Mouse (Mus musculus): ENCODE measurements around the gene Mettl9.

DNA sequence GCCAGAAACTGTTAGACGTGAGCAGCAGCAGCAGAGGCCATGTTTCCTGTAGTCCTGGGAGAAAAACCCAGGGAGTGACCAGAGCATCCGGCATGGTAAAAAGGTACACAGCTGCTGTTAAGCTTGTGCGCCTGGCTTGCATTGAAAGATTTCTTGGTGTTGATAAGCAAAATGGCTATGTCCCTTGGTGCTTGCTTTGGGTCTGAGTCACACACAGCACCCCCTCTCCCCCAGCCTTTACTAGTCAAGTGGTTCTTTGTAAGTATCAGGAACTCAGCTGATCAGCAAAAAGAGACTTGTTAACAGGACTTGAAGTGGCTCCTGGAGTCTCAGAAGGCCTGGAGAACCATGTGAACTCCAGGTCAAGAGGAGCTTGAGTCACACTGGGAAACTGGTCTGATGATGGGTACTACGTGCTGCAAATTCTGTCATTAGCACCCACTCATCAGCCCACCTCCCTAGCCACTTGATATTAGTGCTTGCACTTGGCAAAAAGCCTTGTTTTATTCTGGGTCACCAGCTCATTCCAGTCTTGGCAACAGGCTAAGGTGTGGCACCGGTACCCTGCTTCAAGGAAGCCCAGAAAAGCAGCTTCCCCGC is 40.7 kb downstream of the Mettl9 start:
- no peak for TF ChIP-seq ZC3H11A (IDR thresholded peaks at IDR 0.05; ENCODE audit: low read depth, low read length)
- TF ChIP-seq CTCF (conservative IDR thresholded peaks at IDR 0.05 in 1 of 2, IDR thresholded peaks at IDR 0.05 in 1 of 2; ENCODE audit: low read depth in 2 of 2, low read length in 2 of 2): no peak
- no peak for TF ChIP-seq ZNF384 (IDR thresholded peaks at IDR 0.05; ENCODE audit: low read depth, low read length)
- TF ChIP-seq TCF12 (IDR thresholded peaks at IDR 0.05; ENCODE audit: low read depth, low read length): no peak
- no peak for TF ChIP-seq USF1 (IDR thresholded peaks at IDR 0.05; ENCODE audit: low read depth, low read length)
- no peak for TF ChIP-seq POLR2A (IDR thresholded peaks at IDR 0.05; ENCODE audit: low read depth, low read length)
- TF ChIP-seq HCFC1 (IDR thresholded peaks at IDR 0.05; ENCODE audit: low read depth, low read length): no peak
- TF ChIP-seq MXI1 (IDR thresholded peaks at IDR 0.05; ENCODE audit: low read depth, low read length): no peak
- TF ChIP-seq MAZ (IDR thresholded peaks at IDR 0.05; ENCODE audit: low read depth, low read length): no peak
- TF ChIP-seq NELFE (IDR thresholded peaks at IDR 0.05; ENCODE audit: low read depth, low read length): no peak
- no peak for TF ChIP-seq ZMIZ1 (IDR thresholded peaks at IDR 0.05; ENCODE audit: low read depth, low read length)
- no peak for TF ChIP-seq CHD2 (IDR thresholded peaks at IDR 0.05; ENCODE audit: low read length)
- TF ChIP-seq CHD1 (IDR thresholded peaks at IDR 0.05; ENCODE audit: low read depth, low read length): no peak
